Mouse (Mus musculus) spleen, adult 2 months (tissue): ENCODE results near the gene Carns1.

Source experiments
- CTCF ChIP-seq: fragments of 200-500 bp; IDR thresholded peaks from 2 replicates; pipeline ENCODE4 v1.5.1; 2011; ENCODE audit warnings: mild to moderate bottlenecking, inconsistent platforms; ENCODE audit not compliant: insufficient read depth, insufficient read length, insufficient replicate concordance; ENCODE audit errors: extremely low read depth
- POLR2A ChIP-seq: fragments of 200-500 bp; IDR thresholded peaks from 2 replicates; pipeline ENCODE4 v1.6.1; 2011; ENCODE audit warnings: low read depth, low read length, inconsistent platforms

DNA sequence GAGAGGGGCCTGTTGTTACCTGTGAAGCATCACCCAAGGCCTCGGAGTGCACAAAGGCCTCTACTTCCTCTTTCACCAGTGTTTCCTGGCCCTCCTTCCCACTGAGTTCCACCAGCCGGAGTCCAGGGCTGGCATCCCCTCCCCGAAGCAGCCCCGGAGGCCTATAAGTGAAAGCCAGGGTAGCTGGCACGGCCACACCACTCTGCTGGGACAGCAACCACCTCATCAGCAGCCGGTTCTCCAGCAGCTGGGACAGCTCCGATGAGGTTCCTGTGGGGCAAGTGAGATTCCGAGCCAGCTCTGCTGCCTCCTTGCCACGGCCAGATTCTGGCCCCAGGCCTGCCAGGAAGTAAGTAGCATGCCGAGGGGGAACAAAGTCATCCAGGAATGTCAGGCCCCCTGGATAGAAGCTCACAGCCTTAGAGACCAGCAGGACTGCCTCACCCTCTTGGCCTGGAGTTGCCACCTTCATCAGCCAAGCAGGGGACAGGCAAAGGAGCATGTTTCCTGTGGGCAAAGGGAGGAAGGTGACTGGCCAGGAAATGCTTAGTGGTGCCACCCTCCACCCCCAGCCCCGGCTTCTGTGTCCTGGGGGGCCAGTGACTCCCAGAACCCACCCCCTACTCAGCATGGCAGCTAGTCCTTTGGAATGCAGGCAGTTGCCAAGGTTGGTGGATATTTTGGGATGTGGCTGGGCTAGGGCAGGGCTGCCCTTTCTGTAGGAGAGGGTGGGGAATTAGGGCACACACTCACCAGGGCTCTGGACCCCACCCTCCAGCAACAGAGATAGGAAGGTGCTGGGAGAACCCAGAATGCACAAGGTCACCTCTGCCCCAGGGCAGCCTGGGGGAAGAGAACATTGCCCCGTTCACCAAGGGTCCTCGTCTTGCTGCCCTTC, 3.6 kb downstream of the Carns1 start:
- TF ChIP-seq CTCF (no peak), POLR2A (no peak)
